Mouse (Mus musculus) kidney, postnatal 0 days (tissue): ENCODE data around the gene Ybey. TPM values are rescaled to one million over a fixed set of nuclear protein-coding genes. Genes with fewer than 3 reads are reported as not detected.

ENCODE experiments used
- ATAC-seq: fragments of 200-750 bp; cut with Nextera tagmentation; replicated peaks from 2 replicates; pipeline ENCODE4 v1.8.0; 2017; ENCODE audit warnings: low read depth, moderate number of reproducible peaks, moderate TSS enrichment, moderate library complexity; ENCODE audit not compliant: low FRiP score
- DNase-seq: peaks from one replicate; pipeline ENCODE4 v3.0.0-alpha.2; 2016; ENCODE audit warnings: low spot score
- H3K27ac ChIP-seq: fragments of 300-500 bp; sonication (generic); 2 replicates; pipeline ENCODE4 v1.5.1; 2014; ENCODE audit warnings: mild to moderate bottlenecking
- H3K27me3 ChIP-seq: fragments of 300-500 bp; sonication (generic); 2 replicates; pipeline ENCODE4 v1.6.1; 2014; ENCODE audit warnings: low read length, mixed read lengths; ENCODE audit not compliant: insufficient read depth
- H3K36me3 ChIP-seq: fragments of 300-500 bp; sonication (generic); 2 replicates; pipeline ENCODE4 v1.6.1; 2014; ENCODE audit warnings: low read length, mixed read lengths; ENCODE audit not compliant: insufficient read depth
- H3K4me1 ChIP-seq: fragments of 300-500 bp; sonication (generic); replicated peaks from 2 replicates; pipeline ENCODE4 v1.6.1; 2014; ENCODE audit warnings: antibody characterized with exemption, low read length, mixed read lengths; ENCODE audit not compliant: insufficient read depth
- H3K4me2 ChIP-seq: fragments of 300-500 bp; sonication (generic); 2 replicates; pipeline ENCODE4 v1.6.1; 2014; ENCODE audit warnings: mild to moderate bottlenecking, low read length, moderate library complexity, mixed read lengths
- H3K4me3 ChIP-seq: fragments of 300-500 bp; sonication (generic); replicated peaks from 2 replicates; pipeline ENCODE4 v1.5.1; 2014; ENCODE audit warnings: low read depth, low read length
- H3K9ac ChIP-seq: fragments of 300-500 bp; sonication (generic); 2 replicates; pipeline ENCODE4 v1.6.1; 2014; ENCODE audit warnings: low read depth, low read length
- H3K9me3 ChIP-seq: fragments of 300-500 bp; sonication (generic); replicated peaks from 2 replicates; pipeline ENCODE4 v1.6.1; 2016; ENCODE audit warnings: low read length, inconsistent platforms, mixed read lengths
- CTCF ChIP-seq: IDR thresholded peaks from 2 replicates; pipeline ENCODE4 v1.5.1; 2016; ENCODE audit warnings: antibody characterized with exemption, low read depth, mild to moderate bottlenecking, moderate library complexity
- WGBS: fragments of 180-500 bp; shearing (Covaris S2); extraction: QIAGEN DNeasy Blood & Tissue Kit; methylation state at CpG from one replicate; pipeline ENCODE4 v1.1.7; 2014; 5-methylcytosine and 5-hydroxymethylcytosine counted together
- polyA plus RNA-seq: library from polyadenylated mRNA; unstranded; fragments of >200 nt; fragmentation: Nextera tagmentation; extraction: Ambion mirVana; gene quantifications from 2 replicates; pipeline ENCODE4 v1.2.1, GENCODE M21; 2015

Gene Ybey
- polyA plus RNA-seq, 1 experiment from 2014 or later = 5.9 TPM

DNA sequence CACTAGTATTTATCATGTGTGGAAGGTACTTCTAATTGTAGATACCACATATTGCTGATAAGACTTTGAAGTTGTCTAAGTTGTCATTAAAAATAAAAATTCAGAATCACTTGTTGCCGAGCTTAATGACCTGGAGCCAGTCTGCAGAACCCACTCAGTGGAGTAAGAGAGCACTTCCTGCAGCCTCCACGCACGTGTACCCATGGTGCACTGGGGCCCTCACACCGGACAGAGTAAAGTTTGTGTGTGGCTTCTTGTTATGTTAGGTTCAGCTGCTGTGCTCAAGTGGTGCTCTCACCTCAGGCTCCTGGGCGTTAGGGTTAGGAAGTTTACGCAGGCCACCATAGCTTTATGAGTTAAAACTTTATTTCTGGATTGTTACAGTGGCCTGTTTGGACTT is 26.6 kb upstream of the Ybey start:
- H3K36me3 ChIP-seq = peaks cover 57% of the 10 kb centered on the region

DNA sequence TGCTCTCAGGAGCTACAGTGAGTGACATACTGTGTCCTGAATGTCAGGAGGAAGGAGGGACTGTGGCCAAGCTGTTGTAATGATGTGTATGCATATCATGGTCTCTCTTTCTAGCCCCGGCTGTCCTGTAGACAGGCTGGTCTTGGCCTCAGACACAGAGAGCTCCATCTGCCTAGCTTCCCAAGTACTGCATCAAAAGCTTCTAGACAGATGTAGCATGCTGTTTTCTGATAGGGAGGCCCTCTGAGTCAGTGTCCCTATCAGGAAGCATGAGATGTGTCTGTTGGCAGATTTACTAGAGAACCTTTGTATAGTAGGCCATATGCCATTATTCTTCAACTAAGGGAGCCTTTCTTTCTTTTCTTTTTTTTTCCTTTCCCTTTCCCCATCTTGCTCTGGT is 24.6 kb upstream of the Ybey start:
- H3K9me3 ChIP-seq = no peaks in the 10 kb centered on the region
- no peak overlapping the region for H3K9ac ChIP-seq
- H3K27ac ChIP-seq = no peak overlapping the region
- no peak for ATAC-seq
- H3K36me3 ChIP-seq = peaks cover 64% of the 10 kb centered on the region
- no peaks in the 10 kb centered on the region for H3K27me3 ChIP-seq
- no peak overlapping the region for H3K4me3 ChIP-seq
- H3K4me1 ChIP-seq = no peaks in the 10 kb centered on the region
- DNase-seq = no peak
- no peak for TF ChIP-seq CTCF
- no peak overlapping the region for H3K4me2 ChIP-seq
- WGBS = 75% methylated on average over 1 of the region's 1 CpGs

More for the DNA sequence above, 26.6 kb upstream of the Ybey start:
- Histone ChIP-seq H3K4me1 (no peaks in the 10 kb centered on the region), H3K27me3 (no peaks in the 10 kb centered on the region), H3K9ac (no peak overlapping the region), H3K9me3 (no peaks in the 10 kb centered on the region), H3K4me3 (no peak overlapping the region), H3K4me2 (no peak overlapping the region), H3K27ac (no peak overlapping the region)
- DNase-seq = no peak
- WGBS = 86% methylated on average over 6 of the region's 6 CpGs
- ATAC-seq = no peak
- no peak for TF ChIP-seq CTCF

- peaks cover 66% of the 10 kb centered on the region for H3K36me3 ChIP-seq
- H3K9ac ChIP-seq = no peak overlapping the region
- DNase-seq (no peak), ATAC-seq (no peak)
- no peak overlapping the region for H3K4me2 ChIP-seq
- 95% methylated on average over 15 of the region's 15 CpGs for WGBS
- no peaks in the 10 kb centered on the region for H3K27me3 ChIP-seq
- no peaks in the 10 kb centered on the region for H3K9me3 ChIP-seq
- TF ChIP-seq CTCF = no peak
- no peaks in the 10 kb centered on the region for H3K4me1 ChIP-seq
- H3K27ac ChIP-seq = no peak overlapping the region
- no peak overlapping the region for H3K4me3 ChIP-seq
Observed at GRCm38 (mm10) chr10:76489205-76489604, 20.3 kb upstream of the Ybey start.

DNA sequence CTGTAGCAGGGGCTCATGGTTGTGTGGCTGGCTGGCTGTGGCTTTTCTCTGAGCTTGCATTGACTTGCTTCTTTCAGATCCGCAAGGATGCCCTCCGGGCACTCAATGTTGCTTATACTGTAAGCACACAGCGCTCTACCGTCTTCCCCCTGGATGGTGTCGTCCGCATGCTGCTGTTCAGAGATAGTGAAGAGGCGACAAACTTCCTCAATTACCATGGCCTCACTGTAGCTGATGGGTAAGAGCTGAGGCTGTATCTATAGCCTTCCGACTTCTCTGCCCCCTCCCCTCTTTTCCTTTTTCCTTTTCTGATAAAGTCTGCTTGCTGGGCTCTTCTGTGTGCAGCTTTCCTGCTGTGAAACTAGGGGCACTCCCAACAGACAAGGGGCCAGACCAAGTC is 19.4 kb upstream of the Ybey start:
- no peaks in the 10 kb centered on the region for H3K27me3 ChIP-seq
- WGBS = 98% methylated on average over 8 of the region's 8 CpGs
- H3K27ac ChIP-seq = no peak overlapping the region
- no peak overlapping the region for H3K4me3 ChIP-seq
- no peak for TF ChIP-seq CTCF
- no peak for ATAC-seq
- no peak overlapping the region for H3K4me2 ChIP-seq
- peaks cover 58% of the 10 kb centered on the region for H3K36me3 ChIP-seq
- no peak overlapping the region for H3K9ac ChIP-seq
- DNase-seq = no peak
- no peaks in the 10 kb centered on the region for H3K9me3 ChIP-seq
- no peaks in the 10 kb centered on the region for H3K4me1 ChIP-seq

DNA sequence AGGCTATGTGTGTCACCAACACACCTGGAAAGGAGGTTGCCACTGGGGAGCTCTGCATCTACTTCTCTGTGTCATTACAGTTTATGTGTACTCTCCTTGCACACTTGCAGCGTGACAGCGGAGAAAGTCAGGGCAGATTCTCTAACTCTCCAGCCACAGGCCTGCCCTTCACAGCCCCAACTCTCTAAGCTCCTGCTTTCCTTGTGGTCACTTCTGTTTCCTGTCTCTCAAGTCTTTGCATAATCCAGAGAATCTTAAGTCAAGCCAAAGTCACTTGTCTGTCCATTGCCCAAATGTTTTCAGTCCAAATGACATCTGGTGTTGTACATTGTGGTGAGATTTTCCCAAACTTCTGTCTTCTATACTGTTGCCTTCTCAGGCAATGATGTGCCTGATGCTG is 17.4 kb upstream of the Ybey start:
- no peak for TF ChIP-seq CTCF
- ATAC-seq (no peak), DNase-seq (no peak)
- no peak overlapping the region for H3K27ac ChIP-seq
- no peaks in the 10 kb centered on the region for H3K27me3 ChIP-seq
- H3K4me1 ChIP-seq = no peaks in the 10 kb centered on the region
- no peak overlapping the region for H3K9ac ChIP-seq
- no peak overlapping the region for H3K4me2 ChIP-seq
- WGBS = 95% methylated on average over 2 of the region's 2 CpGs
- no peaks in the 10 kb centered on the region for H3K9me3 ChIP-seq
- peaks cover 63% of the 10 kb centered on the region for H3K36me3 ChIP-seq
- H3K4me3 ChIP-seq = no peak overlapping the region

- WGBS = 86% methylated on average over 6 of the region's 6 CpGs
Observed at GRCm38 (mm10) chr10:76481480-76481879, 12.6 kb upstream of the Ybey start.

DNA sequence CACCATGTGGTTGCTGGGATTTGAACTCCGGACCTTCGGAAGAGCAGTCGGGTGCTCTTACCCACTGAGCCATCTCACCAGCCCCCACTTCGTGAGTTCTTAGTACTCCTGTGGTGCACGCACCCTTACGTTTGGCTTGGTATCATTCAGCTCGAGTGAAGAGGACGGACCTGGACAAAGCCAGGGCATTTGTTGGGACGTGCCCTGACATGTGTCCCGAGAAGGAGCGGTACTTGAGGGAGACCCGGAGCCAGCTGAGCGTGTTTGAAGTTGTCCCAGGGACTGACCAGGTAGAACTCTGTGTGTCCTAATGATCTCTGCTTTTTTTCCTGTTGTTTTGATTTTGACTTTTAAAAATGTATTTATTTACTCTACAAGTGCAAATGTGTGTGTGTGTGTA is 11.9 kb upstream of the Ybey start:
- no peak overlapping the region for H3K4me2 ChIP-seq
- H3K9me3 ChIP-seq = no peaks in the 10 kb centered on the region
- H3K27me3 ChIP-seq = no peaks in the 10 kb centered on the region
- no peak overlapping the region for H3K4me3 ChIP-seq
- TF ChIP-seq CTCF = no peak
- no peak for DNase-seq
- ATAC-seq = no peak
- no peak overlapping the region for H3K9ac ChIP-seq
- peaks cover 66% of the 10 kb centered on the region for H3K36me3 ChIP-seq
- no peaks in the 10 kb centered on the region for H3K4me1 ChIP-seq
- no peak overlapping the region for H3K27ac ChIP-seq
- 95% methylated on average over 13 of the region's 13 CpGs for WGBS

More at GRCm38 (mm10) chr10:76481480-76481879, 12.6 kb upstream of the Ybey start:
- H3K4me3 ChIP-seq = no peak overlapping the region
- no peak overlapping the region for H3K9ac ChIP-seq
- no peaks in the 10 kb centered on the region for H3K27me3 ChIP-seq
- no peak for TF ChIP-seq CTCF
- no peak for ATAC-seq
- peaks cover 66% of the 10 kb centered on the region for H3K36me3 ChIP-seq
- no peaks in the 10 kb centered on the region for H3K4me1 ChIP-seq
- H3K4me2 ChIP-seq = no peak overlapping the region
- no peak for DNase-seq
- no peak overlapping the region for H3K27ac ChIP-seq
- H3K9me3 ChIP-seq = no peaks in the 10 kb centered on the region
